Mouse (Mus musculus): ENCODE measurements around the gene Map3k9. TPM values are rescaled to one million over a fixed set of nuclear protein-coding genes. Genes with fewer than 3 reads are reported as not detected.

Map3k9 gene
- total RNA-seq, 2 experiments from 2014 or later, result 0.14 to 0.29 TPM

- DNase-seq, result no peak
These were observed 78.1 kb downstream of the Map3k9 start for GRCm38 (mm10) chr12:81702903-81703302.

GRCm38 (mm10) chr12:81698011-81698410 lies 83.0 kb downstream of the Map3k9 start:
- DNase-seq, result no peak

GRCm38 (mm10) chr12:81691177-81691730 lies 89.7 kb downstream of the Map3k9 start:
- no peak for DNase-seq

- DNase-seq, result no peak
These were observed 90.2 kb downstream of the Map3k9 start for GRCm38 (mm10) chr12:81690751-81691150.

- DNase-seq, result no peak
These were observed 90.9 kb downstream of the Map3k9 start for GRCm38 (mm10) chr12:81690111-81690510.

GRCm38 (mm10) chr12:81689505-81690056 lies 91.4 kb downstream of the Map3k9 start:
- no peak for DNase-seq

- no peak for DNase-seq
These were observed 92.4 kb downstream of the Map3k9 start for GRCm38 (mm10) chr12:81688537-81688936.

- DNase-seq, result no peak
These were observed 93.1 kb downstream of the Map3k9 start for GRCm38 (mm10) chr12:81687873-81688272.

GRCm38 (mm10) chr12:81686406-81687117 lies 94.4 kb downstream of the Map3k9 start:
- DNase-seq, result no peak

- DNase-seq, result no peak
These were observed 95.0 kb downstream of the Map3k9 start for GRCm38 (mm10) chr12:81685981-81686380.

GRCm38 (mm10) chr12:81684096-81684495 lies 96.9 kb downstream of the Map3k9 start:
- no peak for DNase-seq

GRCm38 (mm10) chr12:81683395-81683794 lies 97.6 kb downstream of the Map3k9 start:
- DNase-seq, result no peak

- no peak for DNase-seq
These were observed 101.0 kb downstream of the Map3k9 start for GRCm38 (mm10) chr12:81679807-81680529.

GRCm38 (mm10) chr12:81675557-81675956 lies 105.4 kb downstream of the Map3k9 start:
- no peak for DNase-seq

Other genes with a start within 250 kb of the Map3k9 start
- gene Gm20498, start 248.3 kb downstream of the Map3k9 start, total RNA-seq (2021), result 10 to 100 TPM; 25.3 to 27.0 TPM
- 10 to 100 TPM; 24.0 to 26.7 TPM for gene Synj2bp, start 248.3 kb downstream of the Map3k9 start, total RNA-seq (2021)
- under 1 TPM in 1 of 2 experiments, not detected in 1; 0.09 TPM for gene Adam21, start 212.7 kb downstream of the Map3k9 start, total RNA-seq (2021)
- gene Med6, start 186.2 kb downstream of the Map3k9 start, total RNA-seq (2021), result 10 to 100 TPM; 17.7 to 21.0 TPM
- gene Ttc9, start 149.9 kb downstream of the Map3k9 start, total RNA-seq (2021), result 10 to 100 TPM; 23.1 to 27.7 TPM
- 10 to 100 TPM; 48.3 to 49.1 TPM for gene Pcnx, start 78.8 kb upstream of the Map3k9 start, total RNA-seq (2021)

Data from gastrocnemius, postnatal 10 days (tissue).